Mouse (Mus musculus) left cerebral cortex, postnatal 36 days (tissue): ENCODE results near the gene Il1f6. TPM values are rescaled to one million over a fixed set of nuclear protein-coding genes. Genes with fewer than 3 reads are reported as not detected.
"Not testable (repeated sequence)": the region's sequence is repeated elsewhere in the genome, so short reads cannot be mapped to it uniquely, and the experiment has no call there.

Experiments used
- DNase-seq, 2 experiments: peaks; one replicate each; pipeline ENCODE4 v3.0.0; 2021 to 2022; ENCODE audit warnings: low spot score in 2 of 2, mixed read lengths in 1 of 2
- intact Hi-C: fragments of 180-260 bp; cut with DNase I; formaldehyde crosslinking; loops from one replicate; pipeline ENCODE4 v1.15.1; 2025
- total RNA-seq, 2 experiments: library from RNA; stranded (reverse); gene quantifications; 2 replicates each; pipeline ENCODE4 v1.2.3; 2021

Il1f6 gene
- not detected for total RNA-seq

GRCm38 (mm10) chr2:24215118-24215517, at the start of gene Il1f6:
Gene Il1f6 (plus strand): TSS chr2:24215418.
- no peak for DNase-seq
- intact Hi-C loops: no loop called here

GRCm38 (mm10) chr2:24181683-24182331, 33.4 kb upstream of the Il1f6 start:
- intact Hi-C loops: loop anchor here (5.0 kb wide), 1 partner anchor 865 kb away; no protein-coding TSS in a partner anchor
- DNase-seq: peak; percentile 27 to 33

DNA sequence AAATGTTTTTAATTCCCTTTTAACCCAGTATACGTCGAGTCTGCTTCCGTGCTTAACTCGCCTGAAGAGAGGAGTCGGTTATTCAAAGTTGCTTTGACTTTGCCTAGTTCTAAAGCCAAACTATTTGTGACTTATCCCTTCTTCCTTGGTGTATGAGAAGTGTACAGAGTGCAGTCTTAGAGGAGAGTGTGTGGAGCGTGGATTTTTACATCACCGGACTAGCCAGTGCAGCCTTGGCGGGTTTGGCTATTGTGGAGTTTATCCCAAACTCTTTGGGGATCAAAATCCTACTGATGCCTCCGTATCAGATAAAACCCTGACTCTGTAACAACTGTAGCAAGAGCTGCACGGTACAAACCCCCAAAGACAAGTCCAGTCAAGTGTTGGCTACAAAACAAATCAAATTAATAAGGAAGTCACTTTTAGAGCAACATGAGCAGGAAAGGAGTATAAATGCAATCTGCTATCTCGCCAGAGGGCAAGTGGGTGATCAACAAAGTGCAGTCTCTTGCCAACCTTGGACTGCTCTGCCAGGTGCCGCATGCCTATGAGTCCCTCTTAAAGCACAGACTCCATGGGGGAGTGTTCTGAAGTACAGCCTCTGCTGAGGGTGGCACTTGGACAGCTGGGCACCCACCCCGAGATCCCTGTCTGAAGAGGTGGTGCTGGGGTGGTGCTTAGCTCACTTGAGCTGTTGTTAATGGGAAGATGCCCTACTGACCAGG, 32.6 kb upstream of the Il1f6 start:
- intact Hi-C loops: loop anchor here (5.0 kb wide), 1 partner anchor 865 kb away; no protein-coding TSS in a partner anchor

DNA sequence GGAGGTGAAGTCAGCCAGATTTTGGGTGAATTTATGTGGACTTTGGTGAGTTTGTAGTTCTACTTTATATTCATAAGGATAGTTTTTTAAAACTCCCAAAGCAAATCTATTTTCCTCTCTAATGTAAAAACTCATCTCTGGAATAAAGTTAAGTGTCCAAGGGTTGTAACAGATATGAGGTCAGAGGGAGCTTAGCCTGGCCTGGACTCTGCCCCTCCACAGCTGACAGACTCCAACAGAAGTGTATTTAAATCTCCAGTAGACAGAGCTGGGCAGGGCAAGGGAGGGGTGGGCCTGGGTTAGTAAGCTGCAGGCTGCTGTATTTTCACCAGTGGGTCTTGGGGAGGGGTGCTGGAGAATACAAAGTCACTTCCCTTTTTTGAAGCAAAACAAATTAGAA, 31.1 kb upstream of the Il1f6 start:
- not testable (repeated sequence) for DNase-seq
- intact Hi-C loops: loop anchor here (5.0 kb wide), 1 partner anchor 867 kb away; no protein-coding TSS in a partner anchor

More for the DNA sequence above, 32.6 kb upstream of the Il1f6 start:
- DNase-seq: not testable (repeated sequence)

DNA sequence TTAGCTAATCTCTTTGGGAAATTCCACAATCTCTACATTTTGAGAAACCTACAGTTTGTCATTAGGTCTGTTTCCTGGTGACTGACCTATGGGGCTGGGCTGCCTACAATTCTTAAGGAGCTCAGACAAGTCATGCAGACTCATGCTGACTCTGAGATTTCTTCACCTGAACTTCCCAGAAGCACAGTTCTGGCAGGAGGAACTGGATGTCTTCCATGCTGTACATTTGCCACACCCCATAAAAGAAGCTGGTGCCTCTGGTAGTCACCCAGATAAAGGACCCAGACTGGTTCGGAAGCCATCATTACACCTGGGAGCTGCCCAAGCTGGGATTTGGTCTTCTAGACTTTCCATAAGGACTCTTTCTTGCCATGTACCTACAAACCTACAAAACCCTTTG, 29.0 kb upstream of the Il1f6 start, which contains the start of gene Il1f9:
Gene Il1f9, plus strand, starts transcription at position 301 of the 400 bp plus-strand sequence.
- DNase-seq: no peak
- intact Hi-C loops: no loop called here

- intact Hi-C loops: no loop called here
- DNase-seq: no peak
Measured at GRCm38 (mm10) chr2:24187585-24187984, 27.6 kb upstream of the Il1f6 start.

GRCm38 (mm10) chr2:24188189-24188588, 27.0 kb upstream of the Il1f6 start:
- no peak for DNase-seq
- intact Hi-C loops: no loop called here

GRCm38 (mm10) chr2:24227191-24227590, 12.0 kb downstream of the Il1f6 start:
- intact Hi-C loops: no loop called here
- DNase-seq: no peak

- intact Hi-C loops: no loop called here
- no peak for DNase-seq
Measured at GRCm38 (mm10) chr2:24267503-24267902, 52.3 kb downstream of the Il1f6 start.

DNA sequence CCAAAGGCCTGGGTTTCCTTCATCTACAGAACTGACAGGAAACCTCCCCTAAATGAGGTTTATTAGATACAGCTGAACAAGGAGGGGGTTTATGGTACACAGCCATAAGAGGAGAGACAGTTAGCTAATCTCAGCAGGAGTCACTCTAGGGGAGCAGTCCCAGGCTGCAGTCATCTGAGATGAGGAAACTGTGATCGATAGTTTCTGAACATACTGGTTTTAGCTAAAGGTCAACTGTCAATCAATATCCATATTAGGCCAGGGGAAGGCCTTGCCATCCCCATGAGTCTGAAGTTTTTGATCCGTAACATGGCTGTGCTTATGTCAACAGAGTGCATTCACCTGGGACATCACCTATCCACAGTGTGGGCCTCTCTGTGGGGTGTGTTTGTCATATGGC, 58.4 kb downstream of the Il1f6 start:
- intact Hi-C loops: no loop called here
- no peak for DNase-seq

GRCm38 (mm10) chr2:24275146-24275545, 59.9 kb downstream of the Il1f6 start:
- intact Hi-C loops: no loop called here
- DNase-seq: no peak

Other genes with a start within 250 kb of the Il1f6 start
- gene Hnmt, start 166.0 kb upstream of the Il1f6 start, total RNA-seq: 10 to 100 TPM; 23.0 to 24.5 TPM
- not detected for gene Tbpl2, start 118.8 kb upstream of the Il1f6 start, total RNA-seq
- gene Il1f8, start 62.3 kb upstream of the Il1f6 start, total RNA-seq: not detected
- not detected for gene Il1f9, start 28.9 kb upstream of the Il1f6 start, total RNA-seq
- gene Il1f5, start 61.5 kb downstream of the Il1f6 start, total RNA-seq: under 1 TPM in 1 of 2 experiments, not detected in 1; 0.44 TPM
- gene Il1f10, start 75.8 kb downstream of the Il1f6 start, total RNA-seq: not detected
- gene Il1rn, start 121.4 kb downstream of the Il1f6 start, total RNA-seq: not detected
- 1 to 10 TPM; 2.1 to 3.0 TPM for gene Psd4, start 152.2 kb downstream of the Il1f6 start, total RNA-seq